In genomic region chrX:161979946-161980345, GRCm38 (mm10) we compare ENCODE assay signal across 22 mouse cellular contexts.
"Had no signal": no experiment of that assay in that cellular context is flagged by ENCODE, and none has a peak within 500 bp of the region (broad histone marks: within the 10 kb centered on the region; RNA-seq: fewer than 3 reads in every experiment).

No protein-coding gene starts in this region.

- H3K36me3 ChIP-seq: heart, embryonic 13.5 days; heart, embryonic 15.5 days; hindbrain, embryonic 13.5 days; hindbrain, embryonic 15.5 days; limb, embryonic 13.5 days; limb, embryonic 15.5 days had no signal

- H3K9ac ChIP-seq: forebrain, postnatal 0 days; heart, embryonic 13.5 days; heart, embryonic 15.5 days; hindbrain, embryonic 13.5 days; hindbrain, embryonic 15.5 days; limb, embryonic 13.5 days; limb, embryonic 15.5 days; liver, embryonic 14.5 days had no signal

- H3K27ac ChIP-seq: heart, adult 2 months; heart, embryonic 13.5 days; heart, embryonic 15.5 days; hindbrain, embryonic 13.5 days; hindbrain, embryonic 15.5 days; hindbrain, postnatal 0 days; kidney, postnatal 0 days; limb, embryonic 13.5 days; limb, embryonic 15.5 days; liver, embryonic 14.5 days had no signal

- H3K4me1 ChIP-seq: heart, embryonic 15.5 days; hindbrain, embryonic 13.5 days; hindbrain, embryonic 15.5 days; limb, embryonic 15.5 days had no signal

- DNase-seq: forebrain, postnatal 0 days; gastrocnemius, postnatal 14 days; gastrocnemius, postnatal 36 days; heart, adult 2 months; heart, postnatal 14 days; heart, postnatal 36 days; layer of hippocampus, adult 9-11 months; layer of hippocampus, postnatal 36 days; left cerebral cortex, postnatal 4 days; lung, adult 18-20 months had no signal

- H3K4me3 ChIP-seq: heart, adult 2 months; heart, embryonic 13.5 days; heart, embryonic 15.5 days; hindbrain, embryonic 13.5 days; hindbrain, embryonic 15.5 days; limb, embryonic 13.5 days; limb, embryonic 15.5 days had no signal

- ATAC-seq: forebrain, postnatal 0 days; hindbrain, postnatal 0 days; intestine, embryonic 16.5 days had no signal

- H3K4me2 ChIP-seq: heart, embryonic 11.5 days; heart, embryonic 13.5 days; heart, embryonic 15.5 days; hindbrain, embryonic 13.5 days; hindbrain, embryonic 15.5 days; limb, embryonic 13.5 days; limb, embryonic 15.5 days; liver, embryonic 11.5 days had no signal

- H3K9me3 ChIP-seq: heart, embryonic 13.5 days; heart, embryonic 15.5 days; hindbrain, embryonic 13.5 days; hindbrain, embryonic 15.5 days; limb, embryonic 13.5 days; limb, embryonic 15.5 days had no signal
